Mouse (Mus musculus): ENCODE measurements around the gene Tigit. TPM values are rescaled to one million over a fixed set of nuclear protein-coding genes. Genes with fewer than 3 reads are reported as not detected.

Tigit gene
- polyA plus RNA-seq, 1 experiment from 2014 or later: 1.1 TPM

GRCm38 (mm10) chr16:43620359-43620758 is 43.6 kb downstream of the Tigit start:
- DNase-seq (ENCODE audit: low spot score): no peak

- DNase-seq (ENCODE audit: low spot score): no peak
Measured at GRCm38 (mm10) chr16:43619277-43619676, 44.7 kb downstream of the Tigit start.

GRCm38 (mm10) chr16:43618286-43618685 is 45.7 kb downstream of the Tigit start:
- DNase-seq (ENCODE audit: low spot score): no peak

GRCm38 (mm10) chr16:43617346-43617745 is 46.6 kb downstream of the Tigit start:
- no peak for DNase-seq (ENCODE audit: low spot score)

DNA sequence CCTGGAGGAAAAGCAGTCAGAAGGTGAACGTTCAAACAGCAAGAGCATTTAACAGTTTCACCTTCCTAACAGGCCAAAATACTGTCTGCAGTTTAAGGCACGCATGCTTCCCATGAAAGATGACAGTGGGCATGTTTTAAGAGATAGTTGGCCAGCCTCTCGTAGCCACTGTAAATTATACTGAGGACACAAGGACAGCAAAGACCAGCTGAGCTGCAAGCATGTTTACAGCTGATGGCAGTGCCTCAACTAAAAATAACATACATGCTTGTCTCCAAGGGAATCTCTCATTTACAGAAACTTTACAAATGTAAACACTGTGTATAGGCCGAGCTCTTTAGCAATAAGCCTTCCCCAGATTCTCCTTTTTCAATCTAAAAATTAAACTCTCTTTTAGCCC is 47.6 kb downstream of the Tigit start:
- no peak for DNase-seq (ENCODE audit: low spot score)

- DNase-seq (ENCODE audit: low spot score): no peak
Measured at GRCm38 (mm10) chr16:43610375-43610774, 53.6 kb downstream of the Tigit start.

GRCm38 (mm10) chr16:43608066-43608465 is 55.9 kb downstream of the Tigit start:
- no peak for DNase-seq (ENCODE audit: low spot score)

GRCm38 (mm10) chr16:43607086-43607485 is 56.9 kb downstream of the Tigit start:
- no peak for DNase-seq (ENCODE audit: low spot score)

GRCm38 (mm10) chr16:43604399-43605013 is 59.4 kb downstream of the Tigit start:
- no peak for DNase-seq (ENCODE audit: low spot score)

DNA sequence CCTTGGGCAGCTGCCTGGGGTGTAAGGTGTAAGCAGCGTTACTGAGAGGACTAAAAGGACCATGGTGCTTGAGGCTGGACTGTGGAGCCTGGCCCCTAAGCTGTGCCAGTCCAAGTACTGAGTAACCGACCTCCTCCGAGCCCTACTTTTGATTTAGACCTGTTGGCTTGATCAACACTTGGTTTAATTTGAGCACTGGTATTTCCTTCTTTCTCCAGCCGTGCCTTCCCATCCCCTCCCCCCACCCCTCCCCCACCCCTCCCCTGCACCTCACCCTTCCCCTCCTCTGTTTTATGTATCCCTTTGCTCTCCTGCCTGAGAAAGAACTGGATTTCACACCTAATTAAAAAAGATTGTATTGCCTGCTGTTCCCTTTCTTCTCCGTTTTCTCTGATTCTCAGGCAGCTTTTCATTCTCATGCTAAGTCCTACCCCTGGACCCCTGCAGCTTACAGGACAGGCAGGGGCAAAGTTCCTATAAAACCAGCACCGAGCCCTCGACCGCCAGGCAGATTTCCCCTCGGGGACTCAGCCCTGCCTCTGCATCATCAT is 60.3 kb downstream of the Tigit start:
- DNase-seq (ENCODE audit: low spot score): no peak

DNA sequence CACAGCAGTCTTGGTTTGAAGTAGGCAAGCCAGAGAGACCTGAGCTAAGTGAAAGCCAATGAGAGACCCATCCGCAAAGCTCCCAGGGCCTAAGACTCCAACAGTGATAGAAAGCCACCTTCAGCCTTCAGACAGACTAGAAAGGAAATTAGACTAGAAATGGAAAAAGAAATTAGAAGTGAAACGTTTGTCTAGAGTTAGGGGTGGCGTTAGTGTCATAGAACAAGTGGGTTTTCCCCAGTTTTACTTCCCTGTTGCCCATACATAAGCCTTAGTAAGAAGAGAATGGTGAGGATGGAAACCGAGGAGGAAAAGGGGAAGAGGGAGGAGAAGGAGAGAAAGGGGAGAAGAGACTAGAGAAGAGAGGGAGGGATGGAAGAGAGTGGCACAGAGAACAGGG is 61.4 kb downstream of the Tigit start:
- DNase-seq (ENCODE audit: low spot score): no peak

DNA sequence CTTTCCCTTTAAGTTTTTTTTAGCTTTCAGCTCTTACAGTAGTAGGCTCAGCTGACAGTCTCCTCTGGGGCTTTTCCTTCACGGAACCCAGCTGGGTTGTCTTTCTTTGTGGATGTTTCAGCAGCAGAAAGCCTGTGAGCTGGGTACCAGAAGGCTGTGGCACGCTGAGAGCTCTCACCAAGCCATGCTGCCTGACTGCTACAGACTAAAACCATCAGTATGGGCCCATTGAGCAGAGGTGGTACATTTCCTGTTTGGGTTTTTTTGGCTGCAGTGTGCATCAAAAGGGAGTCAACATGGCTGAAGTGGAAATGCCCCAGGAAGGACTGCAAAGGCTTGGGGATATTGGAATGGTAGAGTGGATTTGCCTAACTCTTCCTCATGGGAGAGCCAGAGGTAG is 64.2 kb downstream of the Tigit start:
- no peak for DNase-seq (ENCODE audit: low spot score)

MicroRNA genes within 50 kb of the gene (microRNA counts, 519-probe panel; counts per million panel counts)
- 473 counts per million, percentile 71 among the panel's probes with 10 or more counts for microRNA mmu-miR-568

Small RNA genes lying within 50 kb of the gene (microRNA-seq; reads per million reads assigned to microRNA genes)
- not detected for gene Mir568 (ENCODE audit: borderline number of aligned reads)

Other genes with a start within 250 kb of the Tigit start
- not detected in 2 replicates for gene Drd3, start 89.9 kb upstream of the Tigit start, polyA plus RNA-seq (2015; fragmentation: Nextera tagmentation; extraction: Ambion mirVana)
- gene Ccdc191, start 225.7 kb upstream of the Tigit start, polyA plus RNA-seq (2015; fragmentation: Nextera tagmentation; extraction: Ambion mirVana): 5.4 and 6.5 TPM in 2 replicates

Data from thymus, postnatal 0 days (tissue).